In genomic region chr10:23277371-23277770, GRCm38 (mm10) we compare ENCODE assay signal across 24 mouse cellular contexts.
"Had no signal": no experiment of that assay in that cellular context is flagged by ENCODE, and none has a peak within 500 bp of the region (broad histone marks: within the 10 kb centered on the region; RNA-seq: fewer than 3 reads in every experiment).

No protein-coding gene starts in this region.

- H3K4me3 ChIP-seq: embryonic facial prominence, embryonic 10.5 days; embryonic facial prominence, embryonic 12.5 days; embryonic facial prominence, embryonic 13.5 days; embryonic facial prominence, embryonic 15.5 days; erythroblast, embryonic 14.5 days; forebrain, embryonic 10.5 days; forebrain, embryonic 12.5 days; forebrain, embryonic 13.5 days; forebrain, embryonic 15.5 days; gastrocnemius, adult 2 months; heart, adult 2 months had no signal

- DNase-seq: cerebellum, adult 9-11 months; cerebellum, postnatal 10 days; cerebellum, postnatal 14 days; cerebellum, postnatal 25 days; cerebellum, postnatal 36 days; embryo, embryonic 11 days; forebrain, postnatal 0 days; gastrocnemius, adult 2 months; gastrocnemius, postnatal 10 days; gastrocnemius, postnatal 14 days; gastrocnemius, postnatal 25 days; gastrocnemius, postnatal 36 days; heart, adult 11 months; heart, adult 18-20 months; heart, adult 2 months had no signal

- H3K27me3 ChIP-seq: embryonic facial prominence, embryonic 12.5 days; embryonic facial prominence, embryonic 13.5 days; embryonic facial prominence, embryonic 15.5 days; forebrain, embryonic 12.5 days; forebrain, embryonic 13.5 days; forebrain, embryonic 15.5 days had no signal

- H3K36me3 ChIP-seq: embryonic facial prominence, embryonic 10.5 days; embryonic facial prominence, embryonic 12.5 days; embryonic facial prominence, embryonic 13.5 days; embryonic facial prominence, embryonic 15.5 days; forebrain, embryonic 10.5 days; forebrain, embryonic 12.5 days; forebrain, embryonic 15.5 days had no signal

- H3K4me1 ChIP-seq: embryonic facial prominence, embryonic 10.5 days; embryonic facial prominence, embryonic 12.5 days; embryonic facial prominence, embryonic 13.5 days; embryonic facial prominence, embryonic 15.5 days; forebrain, embryonic 10.5 days; forebrain, embryonic 12.5 days; forebrain, embryonic 13.5 days; forebrain, embryonic 15.5 days had no signal

- H3K27ac ChIP-seq: embryonic facial prominence, embryonic 10.5 days; embryonic facial prominence, embryonic 12.5 days; embryonic facial prominence, embryonic 13.5 days; embryonic facial prominence, embryonic 15.5 days; forebrain, embryonic 10.5 days; forebrain, embryonic 12.5 days; forebrain, embryonic 13.5 days; forebrain, embryonic 15.5 days; gastrocnemius, adult 2 months; heart, adult 2 months had no signal

- H3K9me3 ChIP-seq: embryonic facial prominence, embryonic 10.5 days; embryonic facial prominence, embryonic 12.5 days; embryonic facial prominence, embryonic 13.5 days; embryonic facial prominence, embryonic 15.5 days; forebrain, embryonic 10.5 days; forebrain, embryonic 12.5 days; forebrain, embryonic 13.5 days; forebrain, embryonic 15.5 days had no signal
